Mouse (Mus musculus) E14TG2a.4 (cell line): ENCODE results near the gene Ccnd2.

ENCODE experiments used
- CTCF ChIP-seq: conservative IDR thresholded peaks from 2 replicates; pipeline ENCODE4 v1.5.1; 2014; ENCODE audit warnings: low read length
- NANOG ChIP-seq: IDR thresholded peaks from 2 replicates; pipeline ENCODE4 v1.6.1; 2014; ENCODE audit warnings: borderline replicate concordance, low read length, mixed read lengths

GRCm38 (mm10) chr6:127129659-127130058 lies 22.3 kb downstream of the Ccnd2 start:
- TF ChIP-seq NANOG: no peak
- no peak for TF ChIP-seq CTCF
